Mouse (Mus musculus): ENCODE measurements at regions not wholly inside any gene's neighbourhood (a gene's known extent, or its start where the extent isn't known, plus 50 kb on each side); places are given as distances from the start of the nearest gene placed in this dataset.
"Not testable (repeated sequence)": the region's sequence is repeated elsewhere in the genome, so short reads cannot be mapped to it uniquely, and the experiment has no call there.

DNA sequence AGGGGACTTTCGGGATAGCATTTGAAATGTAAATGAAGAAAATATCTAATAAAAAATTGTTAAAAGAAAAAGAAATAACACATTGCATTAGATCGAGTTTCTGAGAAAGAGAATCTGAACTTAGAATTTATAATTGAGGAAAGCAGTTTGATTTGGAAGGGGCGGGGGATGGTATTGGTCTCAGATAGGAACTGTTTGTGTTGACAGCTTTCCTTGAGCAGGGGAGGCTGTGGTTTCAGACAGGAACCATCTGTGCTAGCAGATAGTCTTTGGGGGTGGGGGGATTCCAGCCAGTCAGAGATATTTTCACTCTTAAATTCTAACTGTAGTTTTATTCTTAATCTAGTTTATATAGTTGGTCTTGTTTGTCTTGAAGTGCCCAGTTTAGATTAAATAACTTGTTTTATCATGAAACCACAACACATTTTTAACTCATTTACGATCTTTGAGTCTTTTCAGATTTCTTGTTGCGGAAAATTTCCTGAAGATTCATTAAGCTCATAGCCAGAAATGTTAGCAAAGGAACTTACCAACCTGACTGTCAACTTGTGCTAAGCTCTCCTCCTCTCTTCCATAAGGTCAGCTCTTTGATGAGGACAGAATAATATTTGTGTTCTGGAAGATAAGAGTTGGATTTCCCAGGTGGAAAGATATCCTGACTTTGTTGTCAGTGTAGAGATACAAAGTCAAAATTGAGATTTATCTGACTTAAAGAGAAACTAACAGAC lies 846.2 kb downstream of the Dad1 start:
- ATAC-seq (ENCODE audit: low FRiP score, low read depth) = not testable (repeated sequence)

DNA sequence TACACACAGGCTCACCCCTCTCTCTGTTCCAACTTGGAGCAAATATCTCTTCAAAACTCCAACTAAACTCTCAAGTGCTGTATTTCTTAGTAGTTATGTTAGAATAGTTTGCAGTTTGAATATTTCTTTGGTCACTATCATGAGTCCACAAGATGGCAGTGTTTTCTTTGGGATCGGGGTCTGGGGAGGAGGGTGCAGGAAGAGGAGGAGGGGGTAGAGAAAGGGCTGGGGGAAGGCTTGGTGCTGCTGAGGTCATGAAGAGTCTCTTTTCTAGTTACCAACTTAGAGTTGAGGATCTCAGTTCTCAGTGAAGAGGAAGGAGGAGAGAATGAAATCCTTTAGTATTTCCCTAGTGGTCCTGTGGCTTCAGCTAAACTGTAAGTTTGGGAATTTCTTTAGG lies 863.6 kb downstream of the Dad1 start:
- not testable (repeated sequence) for H3K9ac ChIP-seq; H3K9me3 ChIP-seq; H3K27ac ChIP-seq (replicated peaks); H3K27me3 ChIP-seq; H3K4me3 ChIP-seq; H3K4me2 ChIP-seq; H3K36me3 ChIP-seq; H3K4me1 ChIP-seq (replicated peaks); ATAC-seq (ENCODE audit: low FRiP score, low read depth)
- no CpG with 5 or more reads among the region's 1 CpGs for WGBS

More for the DNA sequence above, 846.2 kb downstream of the Dad1 start:
- WGBS = 81% methylated on average over 3 of the region's 5 CpGs
- not testable (repeated sequence) for H3K36me3 ChIP-seq; H3K4me3 ChIP-seq; H3K27me3 ChIP-seq; H3K4me1 ChIP-seq (replicated peaks); H3K9me3 ChIP-seq; H3K9ac ChIP-seq; H3K4me2 ChIP-seq; H3K27ac ChIP-seq (replicated peaks)

DNA sequence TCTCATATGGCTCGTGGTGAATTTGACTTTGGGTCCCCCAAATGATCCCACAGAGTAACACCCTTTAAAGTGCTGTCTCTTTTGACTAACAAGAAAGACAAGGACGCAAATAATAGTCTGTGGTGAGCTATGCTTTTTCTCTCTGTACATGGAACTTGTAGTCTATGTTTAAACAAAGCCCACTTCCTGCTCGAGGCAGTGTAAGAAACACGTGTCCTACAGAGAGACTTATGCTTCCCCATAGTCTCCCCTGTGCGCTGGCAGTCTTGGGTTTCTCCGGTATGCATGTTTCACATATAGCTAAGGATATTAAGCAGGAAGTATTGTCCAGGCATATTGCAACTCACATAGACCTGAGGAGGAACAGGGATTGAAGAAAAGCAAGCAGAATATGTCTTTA lies 879.0 kb upstream of the Olfr1507 start:
- ATAC-seq (ENCODE audit: low FRiP score, low read depth); H3K4me1 ChIP-seq (replicated peaks); H3K4me2 ChIP-seq; H3K9me3 ChIP-seq; H3K27me3 ChIP-seq; H3K36me3 ChIP-seq; H3K9ac ChIP-seq; H3K4me3 ChIP-seq; H3K27ac ChIP-seq (replicated peaks): not testable (repeated sequence)
- 80% methylated on average over 5 of the region's 6 CpGs for WGBS

DNA sequence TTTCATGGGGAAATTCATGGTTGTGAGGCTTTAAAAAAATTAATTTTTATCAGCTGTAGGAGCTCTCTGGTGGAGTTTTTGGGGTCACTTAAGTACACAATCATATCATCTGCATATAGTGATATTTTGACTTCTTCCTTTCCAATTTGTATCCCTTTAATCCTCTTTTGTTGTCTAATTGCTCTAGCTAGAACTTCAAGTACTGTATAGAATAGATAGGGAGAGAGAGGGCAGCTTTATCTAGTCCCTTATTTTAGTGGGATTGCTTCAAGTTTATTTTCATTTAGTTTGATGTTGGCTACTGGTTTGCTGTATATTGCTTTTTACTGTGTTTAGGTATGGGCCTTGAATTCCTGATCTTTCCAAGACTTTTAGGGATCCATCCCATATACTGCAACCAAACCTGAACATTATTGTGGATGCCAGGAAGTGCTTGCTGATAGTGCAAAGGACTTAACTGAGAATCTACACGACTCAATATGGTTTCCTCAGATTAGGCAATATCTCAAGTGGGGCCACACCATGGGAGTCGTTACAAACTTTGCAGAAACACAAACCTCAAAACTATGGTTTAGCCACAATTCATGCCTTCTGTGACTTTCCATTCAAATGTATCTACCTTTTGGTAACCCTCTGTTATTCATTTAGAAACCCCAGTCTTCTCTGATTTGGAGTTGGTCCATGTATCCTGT lies 878.4 kb upstream of the Olfr1507 start:
- H3K9ac ChIP-seq; H3K36me3 ChIP-seq; H3K9me3 ChIP-seq; H3K4me2 ChIP-seq; H3K27ac ChIP-seq (replicated peaks); ATAC-seq (ENCODE audit: low FRiP score, low read depth); H3K4me3 ChIP-seq; H3K4me1 ChIP-seq (replicated peaks); H3K27me3 ChIP-seq: not testable (repeated sequence)
- no CpG with 5 or more reads among the region's 2 CpGs for WGBS

DNA sequence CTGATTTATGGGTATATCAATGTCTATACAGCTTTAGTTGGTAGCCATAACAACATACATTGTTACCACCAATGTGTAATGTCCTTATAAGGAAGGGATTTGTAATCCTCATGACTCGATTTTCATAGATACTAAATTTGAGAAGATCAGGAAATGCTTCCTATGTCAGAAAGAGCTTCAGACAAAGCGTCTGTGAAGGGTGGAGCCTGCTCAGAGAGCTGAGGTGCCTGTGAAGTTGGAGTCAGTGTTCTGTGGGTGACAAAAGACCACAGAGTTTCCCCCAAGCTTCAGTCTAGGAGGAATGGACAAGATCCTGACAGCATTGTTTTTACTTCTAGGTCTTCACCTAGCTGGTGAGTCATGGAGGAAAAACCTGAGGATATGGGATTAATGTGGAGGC lies 874.2 kb upstream of the Olfr1507 start:
- H3K27ac ChIP-seq (replicated peaks) = no peak overlapping the region
- no peak for ATAC-seq (ENCODE audit: low FRiP score, low read depth)
- H3K4me1 ChIP-seq (replicated peaks) = no peaks in the 10 kb centered on the region
- no peak overlapping the region for H3K9ac ChIP-seq
- H3K9me3 ChIP-seq = no peaks in the 10 kb centered on the region
- no peaks in the 10 kb centered on the region for H3K36me3 ChIP-seq
- no peak overlapping the region for H3K4me2 ChIP-seq
- WGBS = 74% methylated on average over 2 of the region's 2 CpGs
- no peaks in the 10 kb centered on the region for H3K27me3 ChIP-seq
- no peak overlapping the region for H3K4me3 ChIP-seq

DNA sequence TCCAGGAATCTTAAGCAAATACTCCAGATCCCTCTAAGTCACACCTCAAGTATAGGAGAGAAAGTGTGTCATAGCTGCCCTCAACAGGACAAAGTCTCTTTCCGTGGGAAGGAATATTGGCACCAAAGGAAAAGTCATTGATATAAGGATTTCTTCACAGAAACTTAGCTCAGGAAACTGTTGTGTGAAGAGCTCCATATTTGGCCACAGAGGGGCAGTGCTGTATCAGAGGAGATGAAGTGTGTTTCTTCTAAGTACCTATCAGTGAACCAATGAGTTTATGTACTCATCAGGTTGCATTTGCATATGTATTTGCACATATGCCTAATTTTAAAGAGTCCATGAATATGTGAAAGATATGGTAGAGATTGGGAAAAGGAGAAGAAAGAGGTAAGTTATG lies 871.9 kb upstream of the Olfr1507 start:
- H3K27ac ChIP-seq (replicated peaks); H3K4me2 ChIP-seq; H3K27me3 ChIP-seq; H3K4me3 ChIP-seq; ATAC-seq (ENCODE audit: low FRiP score, low read depth); H3K4me1 ChIP-seq (replicated peaks); H3K9me3 ChIP-seq; H3K36me3 ChIP-seq; H3K9ac ChIP-seq: not testable (repeated sequence)
- WGBS = 72% methylated on average over 1 of the region's 1 CpGs

DNA sequence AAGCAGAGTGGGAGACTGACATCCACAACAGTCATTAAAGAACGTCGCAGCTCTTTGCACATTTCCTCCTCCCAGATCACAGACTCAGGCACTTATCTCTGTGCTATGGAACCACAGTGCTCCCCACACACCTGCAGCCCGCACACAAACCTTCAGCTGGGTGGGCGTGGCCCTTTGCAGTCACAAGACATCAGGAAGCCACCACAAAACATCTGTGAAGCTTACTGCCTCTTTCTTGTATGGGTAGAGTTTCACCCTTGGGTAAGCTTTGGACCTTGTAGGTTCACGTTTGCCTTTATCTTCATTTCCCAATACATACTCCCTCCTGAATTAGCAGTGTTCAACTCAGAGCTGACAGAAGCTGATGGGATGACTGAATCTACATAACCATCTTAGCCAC lies 868.4 kb upstream of the Olfr1507 start:
- not testable (repeated sequence) for H3K27ac ChIP-seq (replicated peaks); H3K4me3 ChIP-seq; H3K9me3 ChIP-seq; H3K4me1 ChIP-seq (replicated peaks); H3K36me3 ChIP-seq; H3K4me2 ChIP-seq; ATAC-seq (ENCODE audit: low FRiP score, low read depth); H3K27me3 ChIP-seq; H3K9ac ChIP-seq
- 83% methylated on average over 5 of the region's 5 CpGs for WGBS

DNA sequence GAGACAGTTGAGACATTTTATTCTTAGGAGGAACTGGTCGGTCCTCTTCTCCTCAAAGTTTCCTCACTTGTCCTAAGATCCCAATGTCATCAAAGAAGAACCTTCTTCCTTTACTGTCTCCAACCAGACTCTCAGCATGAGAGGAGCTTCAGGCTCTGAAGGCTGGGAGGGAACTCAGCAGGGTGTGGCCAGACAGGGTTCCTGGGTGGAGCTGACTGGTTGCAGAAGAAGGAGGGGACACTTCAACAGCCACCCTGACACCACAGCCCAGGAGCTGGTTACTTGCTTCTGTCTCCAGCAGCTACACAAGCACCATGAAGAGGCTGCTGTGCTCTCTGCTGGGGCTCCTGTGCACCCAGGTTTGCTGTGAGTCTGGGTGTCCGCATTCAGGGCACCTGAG lies 866.5 kb upstream of the Olfr1507 start:
- WGBS = 75% methylated on average over 2 of the region's 2 CpGs

DNA sequence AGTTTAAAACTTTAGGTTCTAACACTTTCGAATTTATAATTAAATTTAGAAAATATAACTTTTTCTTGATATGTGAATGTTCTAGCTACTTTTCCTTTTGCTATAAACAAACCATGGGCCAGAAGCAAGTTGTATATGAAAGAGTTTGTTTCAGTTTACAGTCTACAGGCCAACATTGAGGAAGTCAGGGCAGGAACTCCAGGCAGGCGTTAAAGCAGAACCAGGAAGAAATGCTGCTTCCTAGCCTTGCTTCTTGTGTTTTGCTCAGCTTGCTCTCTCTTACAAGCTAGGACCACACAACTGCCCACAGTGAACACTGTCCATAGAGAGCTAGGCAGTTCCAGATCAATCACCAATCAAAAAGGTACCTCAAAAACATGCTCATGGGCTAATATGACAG lies 861.9 kb upstream of the Olfr1507 start:
- not testable (repeated sequence) for H3K27ac ChIP-seq (replicated peaks); H3K9ac ChIP-seq; H3K27me3 ChIP-seq; H3K4me2 ChIP-seq; ATAC-seq (ENCODE audit: low FRiP score, low read depth); H3K36me3 ChIP-seq; H3K4me1 ChIP-seq (replicated peaks); H3K4me3 ChIP-seq; H3K9me3 ChIP-seq
- WGBS = 86% methylated on average over 1 of the region's 2 CpGs

More for the DNA sequence above, 866.5 kb upstream of the Olfr1507 start:
- not testable (repeated sequence) for H3K9me3 ChIP-seq; H3K27ac ChIP-seq (replicated peaks); H3K27me3 ChIP-seq; ATAC-seq (ENCODE audit: low FRiP score, low read depth); H3K4me2 ChIP-seq; H3K9ac ChIP-seq; H3K4me1 ChIP-seq (replicated peaks); H3K36me3 ChIP-seq; H3K4me3 ChIP-seq

DNA sequence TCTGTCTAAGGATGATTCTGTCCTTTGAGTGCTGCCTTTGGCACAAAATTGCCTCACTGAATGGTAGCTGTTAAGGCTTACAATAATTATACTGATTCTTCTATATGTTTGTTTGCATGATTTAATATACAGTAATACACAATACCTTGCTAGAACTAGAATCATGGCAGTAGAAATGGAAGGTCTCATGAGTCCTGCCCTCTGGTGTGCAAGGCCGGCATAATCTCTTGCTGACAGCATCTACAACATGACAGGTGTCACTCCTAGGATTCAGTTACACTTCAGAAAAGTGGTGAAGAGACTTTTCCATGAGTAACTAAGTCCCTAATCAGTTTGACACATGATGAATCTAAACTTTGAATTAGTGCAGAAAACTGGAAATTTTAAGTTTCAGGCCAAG lies 861.2 kb upstream of the Olfr1507 start:
- ATAC-seq (ENCODE audit: low FRiP score, low read depth) = not testable (repeated sequence)

DNA sequence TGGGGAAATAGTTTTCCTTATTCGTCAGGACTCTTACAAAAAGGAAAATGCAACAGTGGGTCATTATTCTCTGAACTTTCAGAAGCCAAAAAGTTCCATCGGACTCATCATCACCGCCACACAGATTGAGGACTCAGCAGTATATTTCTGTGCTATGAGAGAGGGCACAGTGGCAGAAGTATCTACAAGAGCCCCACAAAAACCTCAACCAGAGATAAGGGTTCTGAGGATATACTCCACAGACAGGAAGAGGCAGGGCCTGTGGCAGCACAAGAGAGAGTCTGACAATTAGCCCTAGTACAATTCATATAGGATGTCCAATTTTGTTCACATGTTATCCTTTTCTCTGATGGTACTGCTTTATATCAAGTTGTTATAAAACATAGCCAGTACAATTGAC lies 855.9 kb upstream of the Olfr1507 start:
- not testable (repeated sequence) for H3K4me3 ChIP-seq; ATAC-seq (ENCODE audit: low FRiP score, low read depth); H3K4me2 ChIP-seq; H3K27me3 ChIP-seq; H3K27ac ChIP-seq (replicated peaks); H3K9me3 ChIP-seq; H3K4me1 ChIP-seq (replicated peaks); H3K9ac ChIP-seq; H3K36me3 ChIP-seq
- WGBS = 87% methylated on average over 3 of the region's 3 CpGs

More for the DNA sequence above, 861.2 kb upstream of the Olfr1507 start:
- H3K27ac ChIP-seq (replicated peaks); H3K4me3 ChIP-seq; H3K9ac ChIP-seq; H3K27me3 ChIP-seq; H3K9me3 ChIP-seq; H3K36me3 ChIP-seq; H3K4me2 ChIP-seq; H3K4me1 ChIP-seq (replicated peaks): not testable (repeated sequence)
- no CpG with 5 or more reads among the region's 1 CpGs for WGBS

DNA sequence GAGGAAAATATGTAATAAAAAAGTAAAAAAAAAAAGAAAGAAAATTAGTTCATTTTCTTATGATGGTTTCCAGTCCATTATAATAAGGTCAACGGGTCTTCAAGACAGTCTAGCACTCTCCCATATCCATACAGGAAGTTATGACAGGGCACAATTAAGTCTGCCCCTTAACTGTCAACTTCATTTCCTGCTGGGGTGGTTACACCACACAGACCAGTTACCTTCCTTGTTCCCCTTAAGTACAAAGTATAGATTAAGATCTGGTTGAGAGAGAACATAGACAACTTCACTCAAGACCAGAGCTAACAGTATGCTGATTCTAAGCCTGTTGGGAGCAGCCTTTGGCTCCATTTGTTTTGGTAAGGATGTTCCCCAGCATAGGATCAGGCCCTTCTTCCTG lies 855.2 kb upstream of the Olfr1507 start:
- not testable (repeated sequence) for H3K4me1 ChIP-seq (replicated peaks); H3K9ac ChIP-seq; H3K36me3 ChIP-seq; H3K27me3 ChIP-seq; H3K4me3 ChIP-seq; H3K4me2 ChIP-seq; ATAC-seq (ENCODE audit: low FRiP score, low read depth); H3K27ac ChIP-seq (replicated peaks); H3K9me3 ChIP-seq
- WGBS = 83% methylated on average over 1 of the region's 1 CpGs

DNA sequence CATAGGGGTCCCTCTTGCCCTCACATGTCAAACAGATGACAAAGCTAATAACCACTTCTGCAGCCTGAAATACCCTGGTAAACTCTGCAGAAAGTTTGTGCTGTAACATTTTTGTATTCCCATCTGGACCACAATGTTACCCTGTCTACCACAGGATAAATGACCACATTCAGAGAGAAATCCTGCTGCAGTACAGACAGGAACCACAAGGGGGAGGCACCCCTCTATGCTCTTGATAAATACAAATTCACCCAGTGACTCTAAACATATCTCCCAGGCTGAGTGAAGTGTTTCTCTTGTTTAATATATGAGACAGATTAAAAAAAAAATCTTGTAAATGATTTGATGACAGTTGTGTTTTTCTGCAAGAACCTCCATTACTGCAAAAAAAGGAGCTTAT lies 853.6 kb upstream of the Olfr1507 start:
- H3K4me1 ChIP-seq (replicated peaks); H3K4me3 ChIP-seq; H3K27me3 ChIP-seq; H3K36me3 ChIP-seq; ATAC-seq (ENCODE audit: low FRiP score, low read depth); H3K4me2 ChIP-seq; H3K9ac ChIP-seq; H3K9me3 ChIP-seq; H3K27ac ChIP-seq (replicated peaks): not testable (repeated sequence)
